Mouse (Mus musculus) hindbrain, embryonic 14.5 days (tissue): ENCODE data around the gene St3gal5. TPM values are rescaled to one million over a fixed set of nuclear protein-coding genes. Genes with fewer than 3 reads are reported as not detected.
"Not testable (repeated sequence)": the region's sequence is repeated elsewhere in the genome, so short reads cannot be mapped to it uniquely, and the experiment has no call there.

Source experiments
- ATAC-seq: fragments of 200-750 bp; cut with Nextera tagmentation; 2 replicates; pipeline ENCODE4 v1.8.0; 2017; ENCODE audit warnings: moderate number of reproducible peaks, mild to moderate bottlenecking, moderate TSS enrichment, moderate library complexity; ENCODE audit not compliant: low FRiP score
- DNase-seq: peaks from one replicate; pipeline ENCODE4 v3.0.0-alpha.2; 2015; ENCODE audit warnings: low spot score
- H3K27ac ChIP-seq: fragments of 300-500 bp; sonication (generic); 2 replicates; pipeline ENCODE4 v1.5.1; 2014; ENCODE audit warnings: mild to moderate bottlenecking, moderate library complexity
- H3K27me3 ChIP-seq: fragments of 300-500 bp; sonication (generic); 2 replicates; pipeline ENCODE4 v1.6.1; 2014; ENCODE audit warnings: mild to moderate bottlenecking, low read length, mixed read lengths; ENCODE audit not compliant: control insufficient read depth, insufficient read depth
- H3K36me3 ChIP-seq: fragments of 300-500 bp; sonication (generic); replicated peaks from 2 replicates; pipeline ENCODE4 v1.6.1; 2014; ENCODE audit not compliant: control insufficient read depth, insufficient read depth
- H3K4me1 ChIP-seq: fragments of 300-500 bp; sonication (generic); replicated peaks from 2 replicates; pipeline ENCODE4 v1.6.1; 2014; ENCODE audit warnings: antibody characterized with exemption, low read length, mixed read lengths; ENCODE audit not compliant: control insufficient read depth, insufficient read depth
- H3K4me2 ChIP-seq: fragments of 300-500 bp; sonication (generic); replicated peaks from 2 replicates; pipeline ENCODE4 v1.6.1; 2014; ENCODE audit warnings: mild to moderate bottlenecking, moderate library complexity
- H3K4me3 ChIP-seq: fragments of 300-500 bp; sonication (generic); replicated peaks from 2 replicates; pipeline ENCODE4 v1.5.1; 2014; ENCODE audit warnings: mild to moderate bottlenecking, low read length
- H3K9ac ChIP-seq: fragments of 300-500 bp; sonication (generic); 2 replicates; pipeline ENCODE4 v1.6.1; 2014
- H3K9me3 ChIP-seq: fragments of 300-500 bp; sonication (generic); 2 replicates; pipeline ENCODE4 v1.6.1; 2016; ENCODE audit warnings: low read length; ENCODE audit not compliant: control insufficient read depth
- WGBS: fragments of 180-500 bp; shearing (Covaris S2); extraction: QIAGEN DNeasy Blood & Tissue Kit; methylation state at CpG from one replicate; pipeline ENCODE4 v1.1.7; 2014; 5-methylcytosine and 5-hydroxymethylcytosine counted together
- polyA plus RNA-seq: library from polyadenylated mRNA; unstranded; fragments of >200 nt; fragmentation: Nextera tagmentation; extraction: Ambion mirVana; gene quantifications from 2 replicates; pipeline ENCODE4 v1.2.1, GENCODE M21; 2014

The St3gal5 gene
- polyA plus RNA-seq, 1 experiment from 2014 or later, result 64.9 TPM

- peaks cover 57% of the 10 kb centered on the region for H3K36me3 ChIP-seq
- no peak overlapping the region for H3K9ac ChIP-seq
- peaks cover 10% of the 10 kb centered on the region; the same call in 1 of the 2 replicates for H3K9me3 ChIP-seq
- ATAC-seq (no peak), DNase-seq (no peak)
- H3K4me3 ChIP-seq, result no peak overlapping the region
- WGBS, result 79% methylated on average over 11 of the region's 11 CpGs
- no peak overlapping the region for H3K27ac ChIP-seq
- no peaks in the 10 kb centered on the region for H3K27me3 ChIP-seq
- no peaks in the 10 kb centered on the region for H3K4me1 ChIP-seq
- H3K4me2 ChIP-seq, result no peak overlapping the region
Measured at GRCm38 (mm10) chr6:72153455-72153854, 56.1 kb downstream of the St3gal5 start.

GRCm38 (mm10) chr6:72154008-72154407 is 56.6 kb downstream of the St3gal5 start:
- H3K36me3 ChIP-seq, result peaks cover 51% of the 10 kb centered on the region
- not testable (repeated sequence) for H3K4me2 ChIP-seq, H3K27me3 ChIP-seq, H3K9me3 ChIP-seq, H3K4me1 ChIP-seq, H3K4me3 ChIP-seq, ATAC-seq, H3K9ac ChIP-seq, H3K27ac ChIP-seq, DNase-seq
- WGBS, result 40% methylated on average over 2 of the region's 5 CpGs

- WGBS, result 85% methylated on average over 7 of the region's 7 CpGs
- Histone ChIP-seq H3K4me2 (no peak overlapping the region), H3K9me3 (0 out of 2 replicates have a peak, but pooled peaks cover 2% of the 10 kb centered on the region), H3K36me3 (peaks cover 41% of the 10 kb centered on the region), H3K4me1 (no peaks in the 10 kb centered on the region), H3K27me3 (no peaks in the 10 kb centered on the region), H3K27ac (no peak overlapping the region), H3K4me3 (no peak overlapping the region), H3K9ac (no peak overlapping the region)
- no peak for DNase-seq
- no peak for ATAC-seq
Measured at GRCm38 (mm10) chr6:72154938-72155531, 57.6 kb downstream of the St3gal5 start.

GRCm38 (mm10) chr6:72155649-72156048 is 58.3 kb downstream of the St3gal5 start:
- H3K36me3 ChIP-seq, result peaks cover 36% of the 10 kb centered on the region
- H3K27me3 ChIP-seq, result no peaks in the 10 kb centered on the region
- no peaks in the 10 kb centered on the region for H3K4me1 ChIP-seq
- H3K9ac ChIP-seq, result no peak overlapping the region
- no peak for DNase-seq
- WGBS, result 92% methylated on average over 8 of the region's 8 CpGs
- H3K4me3 ChIP-seq, result no peak overlapping the region
- H3K9me3 ChIP-seq, result no peaks in the 10 kb centered on the region
- H3K27ac ChIP-seq, result no peak overlapping the region
- ATAC-seq, result no peak
- no peak overlapping the region for H3K4me2 ChIP-seq

GRCm38 (mm10) chr6:72158966-72159764 is 61.8 kb downstream of the St3gal5 start:
- Histone ChIP-seq H3K36me3 (peaks cover 12% of the 10 kb centered on the region), H3K4me3 (no peak overlapping the region), H3K27me3 (no peaks in the 10 kb centered on the region), H3K9me3 (no peaks in the 10 kb centered on the region), H3K4me1 (no peaks in the 10 kb centered on the region), H3K4me2 (no peak overlapping the region), H3K27ac (no peak overlapping the region), H3K9ac (no peak overlapping the region)
- ATAC-seq (no peak), DNase-seq (no peak)
- 85% methylated on average over 8 of the region's 8 CpGs for WGBS

GRCm38 (mm10) chr6:72159861-72160395 is 62.5 kb downstream of the St3gal5 start:
- no peak for DNase-seq
- Histone ChIP-seq H3K27me3 (no peaks in the 10 kb centered on the region), H3K9ac (no peak overlapping the region), H3K4me2 (no peak overlapping the region), H3K36me3 (peaks cover 6% of the 10 kb centered on the region), H3K9me3 (no peaks in the 10 kb centered on the region), H3K4me1 (no peaks in the 10 kb centered on the region), H3K4me3 (no peak overlapping the region), H3K27ac (no peak overlapping the region)
- ATAC-seq, result no peak
- 87% methylated on average over 10 of the region's 10 CpGs for WGBS

GRCm38 (mm10) chr6:72160991-72161390 is 63.6 kb downstream of the St3gal5 start:
- H3K27me3 ChIP-seq, result no peaks in the 10 kb centered on the region
- no peak overlapping the region for H3K27ac ChIP-seq
- WGBS, result 97% methylated on average over 3 of the region's 3 CpGs
- no peak for ATAC-seq
- H3K36me3 ChIP-seq, result no peaks in the 10 kb centered on the region
- H3K4me3 ChIP-seq, result no peak overlapping the region
- no peaks in the 10 kb centered on the region for H3K4me1 ChIP-seq
- no peaks in the 10 kb centered on the region for H3K9me3 ChIP-seq
- H3K4me2 ChIP-seq, result no peak overlapping the region
- no peak for DNase-seq
- H3K9ac ChIP-seq, result no peak overlapping the region

- DNase-seq, result no peak
Measured at GRCm38 (mm10) chr6:72161751-72162150, 64.4 kb downstream of the St3gal5 start.

GRCm38 (mm10) chr6:72162155-72162890 is 64.9 kb downstream of the St3gal5 start:
- Histone ChIP-seq H3K36me3 (no peaks in the 10 kb centered on the region), H3K27me3 (no peaks in the 10 kb centered on the region), H3K4me3 (no peak overlapping the region), H3K9me3 (no peaks in the 10 kb centered on the region), H3K4me2 (no peak overlapping the region), H3K27ac (no peak overlapping the region), H3K9ac (no peak overlapping the region), H3K4me1 (no peaks in the 10 kb centered on the region)
- WGBS, result 51% methylated on average over 19 of the region's 19 CpGs
- DNase-seq (no peak), ATAC-seq (no peak)

More at GRCm38 (mm10) chr6:72161751-72162150, 64.4 kb downstream of the St3gal5 start:
- Histone ChIP-seq H3K27me3 (no peaks in the 10 kb centered on the region), H3K27ac (no peak overlapping the region), H3K4me1 (no peaks in the 10 kb centered on the region), H3K9ac (no peak overlapping the region), H3K36me3 (no peaks in the 10 kb centered on the region), H3K9me3 (no peaks in the 10 kb centered on the region), H3K4me2 (no peak overlapping the region), H3K4me3 (no peak overlapping the region)
- no peak for ATAC-seq
- 93% methylated on average over 5 of the region's 5 CpGs for WGBS
